Mouse (Mus musculus): ENCODE measurements around the gene Frzb.
"Not testable (repeated sequence)": the region's sequence is repeated elsewhere in the genome, so short reads cannot be mapped to it uniquely, and the experiment has no call there.

Gene Frzb

GRCm38 (mm10) chr2:80447291-80447791 is at the start of gene Frzb:
TSS of gene Frzb (minus strand) at chr2:80447625.
- no peak for DNase-seq (ENCODE audit: low read depth)

DNA sequence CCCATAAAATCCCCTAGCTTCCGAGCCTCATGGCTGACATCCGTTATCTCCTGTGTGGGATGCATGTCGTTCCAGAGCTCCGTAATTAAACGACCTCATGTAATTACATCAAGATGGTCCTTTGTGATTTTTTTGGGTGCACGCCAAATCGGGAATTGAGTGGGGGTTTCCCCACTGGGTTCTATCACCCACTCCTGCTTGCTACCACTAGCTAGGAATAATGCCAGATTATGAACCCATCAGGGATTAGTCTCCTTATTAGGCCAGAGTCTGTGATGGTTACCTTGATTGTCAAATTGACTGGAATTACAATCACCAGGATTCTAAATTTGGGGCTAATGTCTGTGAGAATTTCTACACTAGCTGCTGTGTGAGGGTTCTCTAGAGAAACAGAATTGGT is 47.9 kb upstream of the Frzb start:
- DNase-seq (ENCODE audit: low read depth) = not testable (repeated sequence)

- DNase-seq (ENCODE audit: low read depth) = no peak
Measured at GRCm38 (mm10) chr2:80486851-80487250, 39.4 kb upstream of the Frzb start.

DNA sequence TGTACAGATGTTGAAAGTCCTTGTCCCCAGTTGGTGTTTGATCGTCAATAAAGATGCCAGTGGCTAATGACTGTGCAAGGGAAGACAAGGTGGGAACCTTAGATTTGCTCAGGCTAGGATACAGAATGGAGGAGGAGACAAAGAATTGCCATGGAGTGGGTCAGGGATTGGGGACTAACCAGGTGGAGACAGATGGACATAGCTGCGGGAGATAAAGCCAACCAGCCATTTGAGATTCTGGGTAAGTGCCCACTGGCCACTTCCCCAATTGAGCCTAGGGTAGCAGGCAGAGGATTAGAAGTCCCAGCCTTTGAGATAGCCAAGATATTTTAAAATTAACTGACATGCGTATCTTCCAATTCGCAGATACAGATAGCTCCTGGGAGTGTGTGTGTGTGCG is 37.5 kb upstream of the Frzb start:
- no peak for DNase-seq (ENCODE audit: low read depth)

DNA sequence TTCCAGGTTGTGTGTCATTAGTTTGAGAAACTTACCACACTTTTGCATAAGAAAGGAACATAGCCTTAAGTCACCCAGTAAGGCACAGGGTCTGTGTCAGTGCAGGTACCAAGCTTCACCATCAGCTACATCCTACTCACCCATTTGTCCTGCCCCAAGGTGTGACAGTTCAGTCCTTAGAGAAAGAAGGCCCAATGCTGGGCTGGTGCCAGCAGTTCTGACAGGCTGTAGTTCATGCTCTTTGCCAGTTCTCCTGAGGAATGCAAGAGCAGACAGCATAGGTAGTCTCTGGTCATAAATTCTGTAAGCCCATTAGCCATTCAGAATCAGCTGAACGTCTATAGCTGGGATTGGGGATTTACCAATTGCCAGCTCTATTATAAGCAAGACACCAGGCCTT is 28.4 kb upstream of the Frzb start:
- no peak for DNase-seq (ENCODE audit: low read depth)

- DNase-seq (ENCODE audit: low read depth) = no peak
Measured at GRCm38 (mm10) chr2:80474247-80474796, 26.9 kb upstream of the Frzb start.

DNA sequence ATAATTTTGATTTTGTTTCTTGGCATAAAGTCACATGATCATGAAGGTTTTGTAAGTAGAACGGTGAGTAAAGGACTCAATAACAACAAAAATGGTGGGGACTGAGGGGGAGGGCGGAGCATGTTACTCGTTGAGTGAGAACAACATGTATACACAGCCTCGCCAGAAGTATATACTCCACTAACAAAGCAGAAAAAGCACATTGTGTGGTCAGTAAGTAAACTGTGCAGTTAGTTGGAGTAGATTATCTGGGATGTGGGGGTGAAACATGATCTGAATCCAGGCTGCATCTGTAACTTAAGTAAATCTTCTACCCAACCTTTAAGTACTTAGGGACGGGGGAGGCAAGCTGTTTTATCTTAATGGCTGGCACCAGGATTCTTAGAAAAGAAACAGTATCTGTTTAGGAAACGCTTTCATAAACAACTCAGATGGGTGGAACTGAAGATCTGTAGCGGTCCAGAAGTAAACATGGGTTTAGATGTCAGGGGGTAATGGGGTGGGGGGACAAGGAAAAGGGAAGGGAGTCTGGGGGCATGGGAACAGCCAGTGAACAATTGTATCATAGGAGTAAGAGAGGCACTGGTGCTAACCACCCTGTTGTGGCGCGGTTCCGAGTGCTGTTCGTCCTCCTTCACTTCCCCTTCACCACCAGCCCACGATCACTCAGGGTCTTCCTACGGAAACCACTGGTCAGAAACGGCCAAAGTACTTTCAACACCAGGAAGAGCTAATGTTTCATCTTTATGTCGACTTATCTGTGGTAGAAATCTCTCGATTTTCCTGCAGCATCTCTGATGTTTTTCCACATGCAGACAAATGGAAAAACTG is 18.8 kb upstream of the Frzb start:
- DNase-seq (ENCODE audit: low read depth) = peak; percentile 35

DNA sequence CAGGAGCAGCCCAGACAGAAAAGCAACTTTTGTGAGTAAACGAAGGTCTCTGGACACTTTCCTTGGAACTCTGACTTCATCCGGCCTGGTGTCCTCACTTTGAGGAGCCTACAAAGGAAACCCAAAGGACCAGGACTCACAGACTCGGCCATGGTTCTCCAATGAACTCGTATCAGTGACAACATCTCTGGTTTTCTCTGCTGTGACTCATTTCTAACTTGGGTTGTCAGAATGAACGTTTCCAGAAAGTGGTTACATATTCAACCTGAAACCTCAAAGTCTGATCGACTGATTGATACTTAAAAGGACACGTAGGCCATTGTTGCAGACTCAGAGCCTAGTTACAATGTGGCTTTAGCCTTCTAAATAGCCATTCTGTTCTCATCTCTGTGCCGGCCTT is 14.4 kb upstream of the Frzb start:
- DNase-seq (ENCODE audit: low read depth) = peak; percentile 73

DNA sequence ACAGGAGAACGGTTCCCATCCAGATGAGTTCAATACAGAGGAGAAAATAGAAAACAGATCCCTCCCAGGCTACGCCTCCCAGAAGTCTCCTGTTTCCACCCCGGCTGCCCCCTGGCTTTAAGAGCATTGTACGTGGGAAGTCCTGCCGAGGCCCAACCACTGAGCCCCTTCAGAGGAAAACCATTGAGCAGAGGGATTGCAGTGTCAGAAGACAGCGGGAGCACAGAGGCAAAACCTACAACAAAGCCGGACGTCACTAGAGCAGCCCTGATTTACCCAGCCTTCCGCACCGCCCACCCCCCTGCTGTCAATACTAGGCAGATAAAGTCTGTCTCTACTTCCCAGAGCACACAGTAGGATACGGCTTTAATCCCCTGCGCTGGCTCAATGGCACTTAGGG is 806 bp upstream of the Frzb start:
- DNase-seq (ENCODE audit: low read depth) = no peak

GRCm38 (mm10) chr2:80446308-80447151 is 895 bp downstream of the Frzb start:
- no peak for DNase-seq (ENCODE audit: low read depth)

DNA sequence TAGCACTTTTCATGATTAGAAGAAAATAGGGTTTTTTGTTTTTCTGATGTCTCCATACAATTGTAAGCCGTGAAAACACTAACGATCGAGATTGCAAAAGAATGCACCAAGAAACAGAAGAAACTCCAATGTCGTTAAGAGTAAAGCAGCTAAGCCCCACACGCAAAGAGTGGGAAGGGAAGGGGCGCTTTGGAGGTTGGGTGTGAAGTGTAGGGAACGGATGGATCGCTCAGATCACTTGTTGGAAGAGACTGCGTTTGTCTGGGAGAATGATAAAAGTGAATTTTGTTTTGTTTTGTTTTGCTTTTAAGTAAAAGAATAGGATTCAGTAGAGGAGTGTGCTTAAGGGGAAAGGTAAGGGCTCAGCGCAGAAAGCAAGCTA is 1.5 kb downstream of the Frzb start:
- DNase-seq (ENCODE audit: low read depth) = no peak

DNA sequence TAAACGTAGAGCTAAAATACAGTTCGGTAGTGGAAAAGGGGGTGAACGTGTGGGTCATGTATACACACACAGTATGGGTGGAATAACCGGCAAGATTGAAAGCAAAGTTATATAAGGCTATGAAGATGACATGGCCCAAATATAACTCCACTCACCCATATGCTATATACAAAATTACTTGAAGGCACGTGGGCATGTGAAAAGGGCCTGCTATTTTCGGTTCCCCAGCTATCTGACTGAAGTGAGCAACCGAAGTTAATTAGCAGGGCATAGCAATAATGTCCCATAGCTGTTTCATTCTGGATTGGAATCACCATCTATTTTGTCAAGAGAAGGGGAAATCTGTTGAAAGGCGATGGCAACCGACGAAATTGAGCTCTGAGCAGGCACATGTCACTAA is 1.9 kb downstream of the Frzb start:
- DNase-seq (ENCODE audit: low read depth) = no peak

DNA sequence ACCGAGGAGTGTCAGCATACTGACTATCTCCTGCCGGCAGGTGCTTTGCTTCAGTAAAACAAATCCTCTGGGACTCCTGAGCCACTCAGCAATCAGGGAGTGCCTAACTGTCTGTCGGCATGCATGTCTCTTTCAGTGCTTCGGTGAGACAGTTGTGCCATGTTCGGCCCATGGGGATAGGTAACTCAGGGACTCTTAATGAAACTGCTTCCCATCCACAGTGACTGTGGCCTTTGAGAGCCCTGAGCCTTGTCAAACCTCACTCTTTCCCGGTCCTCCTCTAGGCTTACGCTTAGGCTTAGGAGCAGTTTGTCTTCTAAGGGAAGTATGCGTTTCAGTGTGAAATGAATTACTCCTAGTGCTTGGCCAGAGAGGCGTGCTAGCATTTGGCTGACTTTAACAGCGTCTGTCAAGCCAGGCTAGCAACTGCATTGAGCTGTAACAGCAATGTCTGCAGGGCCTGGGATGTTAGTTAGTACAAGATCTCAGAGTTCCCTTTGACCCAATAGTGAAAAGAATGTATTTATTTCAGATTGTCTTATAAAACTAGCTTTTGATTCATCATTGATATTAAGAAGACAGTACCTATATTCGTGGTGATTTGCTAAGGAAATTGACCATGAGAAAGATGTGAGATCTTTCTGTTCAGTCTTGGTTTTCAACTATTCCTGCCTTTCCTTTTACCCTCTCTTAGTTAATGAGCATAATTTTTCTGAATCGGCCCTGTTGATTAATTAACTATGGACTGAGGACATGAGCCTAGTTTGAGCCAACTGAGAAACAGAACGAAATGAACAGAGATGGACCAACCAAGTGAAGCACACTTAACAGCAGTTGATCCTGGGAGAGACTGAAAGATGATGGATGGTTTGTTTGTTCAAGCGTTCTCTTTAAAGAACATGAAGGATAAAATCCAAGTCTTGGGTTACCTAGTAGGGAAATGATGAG is 2.7 kb downstream of the Frzb start:
- no peak for DNase-seq (ENCODE audit: low read depth)

- DNase-seq (ENCODE audit: low read depth) = no peak
Measured at GRCm38 (mm10) chr2:80443962-80444361, 3.5 kb downstream of the Frzb start.

DNA sequence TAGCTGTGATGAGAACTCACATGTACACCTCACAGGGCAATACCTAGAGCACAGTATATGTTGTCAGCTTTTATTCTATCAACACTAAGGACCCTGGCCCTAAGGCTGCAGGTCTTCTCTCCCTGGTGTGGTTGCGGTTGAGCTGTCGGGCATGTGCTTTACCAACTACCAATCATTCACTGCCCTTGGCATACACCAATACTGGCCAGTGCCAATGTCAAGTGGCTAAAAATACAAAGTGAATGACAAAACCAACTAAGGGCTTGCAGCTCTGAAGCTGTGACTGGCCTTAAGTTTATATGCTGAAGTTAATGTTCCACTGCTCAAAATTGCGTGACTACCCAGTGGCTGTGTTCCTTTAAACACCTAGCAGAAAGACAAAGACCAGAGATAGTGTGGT is 6.0 kb downstream of the Frzb start:
- DNase-seq (ENCODE audit: low read depth) = no peak

DNA sequence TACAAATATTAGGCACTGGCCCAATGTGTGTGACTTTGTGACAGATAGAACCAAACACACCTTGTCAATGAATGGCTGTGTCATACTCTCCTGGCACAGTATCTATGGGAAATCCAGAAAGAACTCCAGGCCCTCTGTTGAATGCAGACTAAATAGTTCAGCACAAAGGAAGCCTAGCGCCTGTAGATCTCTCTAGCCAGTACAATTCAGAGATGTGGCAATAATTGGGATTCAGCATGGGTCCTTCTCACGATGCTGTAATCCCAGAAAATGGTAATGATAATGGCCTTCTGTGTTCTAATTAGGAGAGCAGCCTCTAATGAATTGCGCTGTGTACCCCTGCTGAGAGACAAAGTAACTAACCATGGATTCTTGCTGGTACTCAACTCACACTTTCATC is 8.6 kb downstream of the Frzb start:
- no peak for DNase-seq (ENCODE audit: low read depth)

DNA sequence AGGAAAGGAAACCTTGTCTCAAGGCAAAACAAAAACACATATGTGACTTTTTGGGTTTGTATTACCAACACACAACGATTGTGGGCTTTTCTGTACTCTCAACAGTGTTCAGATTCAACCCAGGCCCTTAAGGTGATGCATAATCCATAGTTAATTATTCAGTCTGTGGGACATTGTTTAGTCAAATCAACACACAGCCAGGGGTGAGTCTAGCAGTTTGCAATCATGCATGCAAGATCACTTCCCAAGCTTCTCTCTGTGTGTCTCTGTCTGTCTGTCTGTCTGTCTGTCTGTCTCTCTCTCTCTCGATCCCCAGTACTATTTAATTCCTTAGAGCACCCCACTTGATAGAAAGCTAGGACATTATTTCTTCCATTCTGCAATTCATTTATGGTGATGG is 10.0 kb downstream of the Frzb start:
- no peak for DNase-seq (ENCODE audit: low read depth)

GRCm38 (mm10) chr2:80434783-80435572 is 12.4 kb downstream of the Frzb start:
- no peak for DNase-seq (ENCODE audit: low read depth)

- peak; percentile 18 for DNase-seq (ENCODE audit: low read depth)
Measured at GRCm38 (mm10) chr2:80433254-80433876, 14.1 kb downstream of the Frzb start.

DNA sequence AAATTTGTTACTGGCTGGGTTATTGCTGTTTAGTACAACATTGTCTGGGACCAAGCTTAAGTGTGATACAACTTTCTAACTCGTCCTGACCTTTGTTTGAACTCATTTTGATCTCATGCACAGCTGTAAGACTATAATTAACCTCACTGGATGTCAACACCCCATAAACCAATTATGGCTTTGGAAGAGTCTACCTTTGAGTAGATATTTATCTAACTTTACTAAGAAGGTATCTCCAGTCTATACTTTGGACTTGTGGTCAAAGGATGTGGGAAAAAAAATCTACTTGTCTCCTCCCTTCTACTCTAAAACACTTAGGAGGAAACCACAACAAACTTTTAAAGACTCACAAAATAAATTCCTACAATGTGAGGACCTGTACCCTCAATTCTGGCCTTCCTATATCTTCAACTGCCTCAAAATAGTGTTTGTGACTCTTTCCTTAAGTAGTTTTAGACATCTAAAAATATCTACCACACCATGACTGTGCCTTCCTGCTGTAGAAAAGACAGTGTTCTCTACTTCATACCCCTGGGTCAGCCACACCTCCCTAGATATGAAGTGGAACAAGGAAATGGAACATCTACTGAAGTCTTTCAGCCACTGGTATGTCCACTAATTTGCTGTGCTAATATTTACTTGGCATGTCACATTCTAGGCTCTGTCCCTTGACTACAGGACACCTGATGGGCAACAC is 16.9 kb downstream of the Frzb start:
- DNase-seq (ENCODE audit: low read depth) = peak; percentile 63

Data from 416B (cell line).